Mouse (Mus musculus) gastrocnemius, postnatal 10 days (tissue): ENCODE data around the gene Gm9611. TPM values are rescaled to one million over a fixed set of nuclear protein-coding genes. Genes with fewer than 3 reads are reported as not detected.
"Not testable (repeated sequence)": the region's sequence is repeated elsewhere in the genome, so short reads cannot be mapped to it uniquely, and the experiment has no call there.

Experiments used
- DNase-seq: peaks from one replicate; pipeline ENCODE4 v3.0.0; 2021; ENCODE audit warnings: mixed read lengths
- long read RNA-seq, 2 experiments: library from polyadenylated mRNA; stranded (forward); transcript quantifications; one replicate each; pipeline ENCODE4 v2.0.0; 2021
- microRNA-seq, 2 experiments: library from miRNA; unstranded; fragments of <30 nt; microRNA quantifications; one replicate each; pipeline ENCODE4 v1.2.0; 2021
- total RNA-seq, 2 experiments: library from RNA; stranded (reverse); gene quantifications; 2 replicates each; pipeline ENCODE4 v1.2.3; 2021

The Gm9611 gene
- not detected for total RNA-seq
- long read RNA-seq, experiment 1 = 0 reads
- long read RNA-seq, experiment 2 = 0 reads

- not testable (repeated sequence) for DNase-seq
These were observed at the start of gene Gm9611 for GRCm38 (mm10) chr14:42297258-42297657. TSS of gene Gm9611 (minus strand) at chr14:42297358.

GRCm38 (mm10) chr14:42309910-42310309, 12.8 kb upstream of the Gm9611 start, which contains the start of gene Gm7995:
TSS of gene Gm7995 (plus strand) at chr14:42310210.
- not testable (repeated sequence) for DNase-seq

GRCm38 (mm10) chr14:42259948-42260347, 37.2 kb downstream of the Gm9611 start, which contains the start of gene Gm17026:
TSS of gene Gm17026 (minus strand) at chr14:42260048.
- not testable (repeated sequence) for DNase-seq

Small RNAs within 50 kb of the gene (microRNA-seq; reads per million reads assigned to microRNA genes)
- gene Gm25208 = 0 reads per million in 2 experiments
- gene Gm25892 = 0 reads per million in 2 experiments

Other genes with a start within 250 kb of the Gm9611 start
- not detected for gene Gm7951, start 180.0 kb downstream of the Gm9611 start, total RNA-seq
- not detected for gene Gm17027, start 134.7 kb downstream of the Gm9611 start, total RNA-seq
- gene Gm3573, start 106.6 kb downstream of the Gm9611 start, total RNA-seq = not detected
- gene Gm17026, start 37.3 kb downstream of the Gm9611 start, total RNA-seq = not detected
- gene Gm7995, start 12.9 kb upstream of the Gm9611 start, total RNA-seq = not detected
- gene Gm8005, start 142.3 kb upstream of the Gm9611 start, total RNA-seq = not detected
- gene Gm8011, start 166.5 kb upstream of the Gm9611 start, total RNA-seq = not detected
- not detected for gene Gm8020, start 205.0 kb upstream of the Gm9611 start, total RNA-seq
- gene Gm8024, start 226.9 kb upstream of the Gm9611 start, total RNA-seq = not detected